Mouse (Mus musculus) ES-Bruce4 (cell line): Measurements from ENCODE around the gene Gm9821.

ENCODE experiments used
- CTCF ChIP-seq: IDR thresholded peaks from one replicate; pipeline ENCODE4 v1.8.1; 2011; ENCODE audit warnings: low read depth, low read length
- EP300 ChIP-seq: IDR thresholded peaks from 2 replicates; pipeline ENCODE4 v1.6.1; 2011; ENCODE audit warnings: low read depth, low read length; ENCODE audit not compliant: insufficient read depth
- POLR2A ChIP-seq: IDR thresholded peaks from one replicate; pipeline ENCODE4 v1.8.1; 2011; ENCODE audit warnings: low read length; ENCODE audit not compliant: insufficient read depth

DNA sequence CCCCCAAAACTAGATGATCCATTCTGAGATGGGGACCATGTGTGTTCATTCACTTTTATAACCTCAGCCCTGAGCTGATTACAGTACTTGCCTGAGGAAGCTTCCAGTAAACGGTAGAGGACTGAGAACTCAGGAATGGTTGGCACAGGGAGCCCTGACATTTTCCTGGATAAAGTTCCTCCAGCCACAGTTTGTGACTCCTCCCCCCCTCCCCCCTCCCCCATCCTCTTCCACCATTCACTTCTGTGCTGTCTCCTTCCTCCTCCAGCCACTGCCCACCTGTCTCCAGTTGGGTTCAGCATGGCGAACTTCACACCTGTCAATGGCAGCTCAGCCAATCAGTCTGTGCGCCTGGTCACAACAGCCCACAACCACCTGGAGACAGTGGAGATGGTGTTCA lies 18.6 kb upstream of the Gm9821 start, which contains the start of gene Chrm4:
- TF ChIP-seq POLR2A: no peak
- TF ChIP-seq CTCF: no peak
- TF ChIP-seq EP300: no peak
